Mouse (Mus musculus) embryonic stem cell, embryonic (primary cell): Measurements from ENCODE around the gene Snx9.

Experiments used
- CTCF ChIA-PET, 4 experiments: fragments of 300-600 bp in 2 of 4; fragments of 350-600 bp in 2 of 4; sonication (Branson Sonifier 250); formaldehyde crosslinking; loops; one replicate each; lab custom pipeline; 2022; ENCODE audit warnings: inconsistent platforms in 2 of 4; lab: Charles Lee
- POLR2A ChIA-PET, 4 experiments: fragments of 300-600 bp in 2 of 4; fragments of 350-600 bp in 2 of 4; sonication (Branson Sonifier 250); formaldehyde crosslinking; loops; one replicate each; lab custom pipeline; 2022; ENCODE audit warnings: antibody characterized with exemption in 4 of 4, inconsistent platforms in 1 of 4; lab: Charles Lee

The Snx9 gene

GRCm38 (mm10) chr17:5909681-5910080 is 68.6 kb downstream of the Snx9 start:
- ChIA-PET POLR2A (interaction anchor here in 2 of 4 experiments (0.6 to 1.5 kb wide), 3 partner anchors 8 to 99 kb away, joined by 3 to 6 read pairs (median 3); no protein-coding TSS in a partner anchor), CTCF (interaction anchor here in 1 of 4 experiments (0.9 to 1.8 kb wide), 3 partner anchors 72 to 145 kb away, joined by 3 to 6 read pairs (median 4); no protein-coding TSS in a partner anchor)

GRCm38 (mm10) chr17:5911591-5911990 is 70.5 kb downstream of the Snx9 start:
- ChIA-PET POLR2A (interaction anchor here in 1 of 4 experiments (0.6 to 1.6 kb wide), 4 partner anchors 8 to 17 kb away, joined by 3 to 6 read pairs (median 3); no protein-coding TSS in a partner anchor), CTCF (interaction anchor here in 1 of 4 experiments (0.6 to 1.0 kb wide), 2 partner anchors 20 to 21 kb away, joined by 3 to 6 read pairs; no protein-coding TSS in a partner anchor)

- CTCF ChIA-PET, result interaction anchor here in 1 of 4 experiments (1.0 to 1.2 kb wide), 2 partner anchors 9 to 17 kb away, joined by 3 read pairs; no protein-coding TSS in a partner anchor
- POLR2A ChIA-PET, result interaction anchor here in 2 of 4 experiments (0.5 to 1.6 kb wide), 3 partner anchors 9 to 21 kb away, joined by 3 to 6 read pairs (median 3); no protein-coding TSS in a partner anchor
Measured at GRCm38 (mm10) chr17:5912797-5913196, 71.7 kb downstream of the Snx9 start.

- POLR2A ChIA-PET, result interaction anchor here (0.6 to 2.6 kb wide), 7 partner anchors 10 to 119 kb away, joined by 3 to 14 read pairs (median 3); no protein-coding TSS in a partner anchor
- CTCF ChIA-PET, result interaction anchor here in 1 of 4 experiments (0.6 kb wide), 1 partner anchor 511 kb away, joined by 3 read pairs; no protein-coding TSS in a partner anchor
Measured at GRCm38 (mm10) chr17:5914217-5914616, 73.1 kb downstream of the Snx9 start.

GRCm38 (mm10) chr17:5921954-5922353 is 80.8 kb downstream of the Snx9 start:
- ChIA-PET CTCF (interaction anchor here in 2 of 4 experiments (0.5 to 1.1 kb wide), 3 partner anchors 32 to 167 kb away, joined by 3 to 4 read pairs (median 4); no protein-coding TSS in a partner anchor), POLR2A (interaction anchor here in 2 of 4 experiments (1.0 to 2.6 kb wide), 5 partner anchors 18 to 75 kb away, joined by 3 to 12 read pairs (median 3); no protein-coding TSS in a partner anchor)

GRCm38 (mm10) chr17:5923281-5923680 is 82.2 kb downstream of the Snx9 start:
- CTCF ChIA-PET, result interaction anchor here in 3 of 4 experiments (0.6 to 2.2 kb wide), 10 partner anchors 12 to 388 kb away, joined by 3 to 11 read pairs (median 4); no protein-coding TSS in a partner anchor
- POLR2A ChIA-PET, result interaction anchor here in 2 of 4 experiments (0.8 to 2.7 kb wide), 9 partner anchors 12 to 54 kb away, joined by 3 to 17 read pairs (median 4); no protein-coding TSS in a partner anchor

GRCm38 (mm10) chr17:5924238-5924637 is 83.1 kb downstream of the Snx9 start:
- CTCF ChIA-PET, result interaction anchor here (0.6 to 2.2 kb wide), 12 partner anchors 11 to 495 kb away, joined by 3 to 11 read pairs (median 5); no protein-coding TSS in a partner anchor
- POLR2A ChIA-PET, result interaction anchor here in 3 of 4 experiments (0.8 to 2.7 kb wide), 10 partner anchors 11 to 87 kb away, joined by 3 to 17 read pairs (median 4); partner anchors contain the start of gene Snx9 (in 1 of the 3)

- POLR2A ChIA-PET, result interaction anchor here (0.5 to 2.7 kb wide), 23 partner anchors 8 to 979 kb away, joined by 3 to 14 read pairs (median 4); partner anchors contain the start of gene Tmem242 (in 1 of the 4)
- CTCF ChIA-PET, result interaction anchor here (0.6 to 2.2 kb wide), 13 partner anchors 8 to 737 kb away, joined by 3 to 10 read pairs (median 4); no protein-coding TSS in a partner anchor
Measured at GRCm38 (mm10) chr17:5926710-5927109, 85.6 kb downstream of the Snx9 start.

GRCm38 (mm10) chr17:5929031-5929430 is 87.9 kb downstream of the Snx9 start:
- ChIA-PET CTCF (no interaction called here), POLR2A (no interaction called here)

- ChIA-PET CTCF (interaction anchor here in 3 of 4 experiments (0.8 to 1.3 kb wide), 4 partner anchors 9 to 143 kb away, joined by 3 to 9 read pairs (median 3); partner anchors contain the start of gene Synj2 (in 1 of the 3)), POLR2A (interaction anchor here in 2 of 4 experiments (0.6 to 1.7 kb wide), 3 partner anchors 29 to 184 kb away, joined by 3 to 5 read pairs (median 3); no protein-coding TSS in a partner anchor)
Measured at GRCm38 (mm10) chr17:5932161-5932560, 91.0 kb downstream of the Snx9 start.

- ChIA-PET CTCF (interaction anchor here in 3 of 4 experiments (0.6 to 1.8 kb wide), 14 partner anchors 8 to 506 kb away, joined by 3 to 7 read pairs (median 4); no protein-coding TSS in a partner anchor), POLR2A (interaction anchor here in 3 of 4 experiments (0.6 to 1.8 kb wide), 27 partner anchors 8 to 494 kb away, joined by 3 to 12 read pairs (median 4); partner anchors contain the start of genes Gtf2h5 (in 1 of the 3) and Serac1 (in 1 of the 3))
Measured at GRCm38 (mm10) chr17:5934554-5935324, 93.6 kb downstream of the Snx9 start.

GRCm38 (mm10) chr17:5935680-5936079 is 94.6 kb downstream of the Snx9 start:
- POLR2A ChIA-PET, result interaction anchor here in 3 of 4 experiments (0.8 to 1.8 kb wide), 20 partner anchors 9 to 172 kb away, joined by 3 to 12 read pairs (median 4); partner anchors contain the start of genes Gtf2h5 (in 1 of the 3) and Serac1 (in 1 of the 3)
- CTCF ChIA-PET, result interaction anchor here in 2 of 4 experiments (0.7 to 1.8 kb wide), 6 partner anchors 9 to 140 kb away, joined by 3 to 7 read pairs (median 5); no protein-coding TSS in a partner anchor

GRCm38 (mm10) chr17:5936276-5936675 is 95.1 kb downstream of the Snx9 start:
- CTCF ChIA-PET, result interaction anchor here in 1 of 4 experiments (0.6 to 0.7 kb wide), 2 partner anchors 91 to 978 kb away, joined by 3 read pairs; no protein-coding TSS in a partner anchor
- POLR2A ChIA-PET, result interaction anchor here (0.6 to 1.8 kb wide), 6 partner anchors 12 to 143 kb away, joined by 3 to 9 read pairs (median 4); partner anchors contain the start of genes Gtf2h5 (in 1 of the 4) and Serac1 (in 1 of the 4)

GRCm38 (mm10) chr17:5937441-5937840 is 96.3 kb downstream of the Snx9 start:
- ChIA-PET POLR2A (interaction anchor here in 2 of 4 experiments (0.7 to 1.5 kb wide), 3 partner anchors 11 to 68 kb away, joined by 3 to 5 read pairs (median 3); no protein-coding TSS in a partner anchor), CTCF (interaction anchor here (0.6 to 1.2 kb wide), 5 partner anchors 10 to 497 kb away, joined by 3 to 8 read pairs (median 4); partner anchors contain the start of gene Tmem242 (in 1 of the 4))

- CTCF ChIA-PET, result interaction anchor here in 3 of 4 experiments (0.7 to 1.2 kb wide), 4 partner anchors 15 to 187 kb away, joined by 3 to 10 read pairs (median 3); no protein-coding TSS in a partner anchor
- POLR2A ChIA-PET, result interaction anchor here in 2 of 4 experiments (0.5 to 2.0 kb wide), 3 partner anchors 44 to 61 kb away, joined by 3 to 4 read pairs (median 3); no protein-coding TSS in a partner anchor
Measured at GRCm38 (mm10) chr17:5939871-5940270, 98.7 kb downstream of the Snx9 start.

GRCm38 (mm10) chr17:5940792-5941191 is 99.7 kb downstream of the Snx9 start:
- ChIA-PET POLR2A (interaction anchor here (0.5 to 2.2 kb wide), 9 partner anchors 12 to 500 kb away, joined by 3 to 7 read pairs (median 3); no protein-coding TSS in a partner anchor), CTCF (interaction anchor here in 3 of 4 experiments (0.5 to 1.2 kb wide), 21 partner anchors 9 to 928 kb away, joined by 3 to 9 read pairs (median 3); no protein-coding TSS in a partner anchor)
